In genomic region chr12:100299322-100299726, GRCm38 (mm10) we compare ENCODE assay signal across 10 mouse cellular contexts.
A peak's percentile ranks its signal among the peaks of the same experiment; 100 is the strongest.
DNase-seq lines count a peak whose midpoint lies in the region; ATAC-seq and TF ChIP-seq lines count a peak whose summit lies in the region.
"Had no signal": no experiment of that assay in that cellular context is flagged by ENCODE, and none has a peak within 500 bp of the region (broad histone marks: within the 10 kb centered on the region; RNA-seq: fewer than 3 reads in every experiment).

No protein-coding gene starts in this region.

- peak; percentile 62 for DNase-seq in lung, embryonic 14.5 days
- DNase-seq in lung, adult 2 months, result no peak
- peak; percentile 69 for DNase-seq in kidney, adult 11 months
- peak; percentile 71 for DNase-seq in lung, postnatal 10 days
- DNase-seq in urinary bladder, adult 2 months (ENCODE audit: low spot score), result no peak
- no peak for DNase-seq in cerebellum, adult 9-10 months
- DNase-seq: left cerebral cortex, postnatal 4 days; right cerebral cortex, postnatal 14 days had no signal

- no peak overlapping the region for H3K9ac ChIP-seq in lung, embryonic 14.5 days
- no peak overlapping the region for H3K9ac ChIP-seq in heart, embryonic 15.5 days

- H3K4me2 ChIP-seq in lung, embryonic 14.5 days, result no peak overlapping the region
- no peak overlapping the region for H3K4me2 ChIP-seq in heart, embryonic 15.5 days

- no peak for TF ChIP-seq POLR2A in lung, adult 2 months (IDR thresholded peaks at IDR 0.05; ENCODE audit: borderline replicate concordance, extremely low read depth, low read depth, low read length)

- no peak for TF ChIP-seq CTCF in lung, embryonic 14.5 days (IDR thresholded peaks at IDR 0.05; ENCODE audit: low read depth)
- TF ChIP-seq CTCF in lung, adult 2 months (IDR thresholded peaks at IDR 0.05; ENCODE audit: insufficient read depth, low read length), result no peak

- 57% methylated on average over 8 of the region's 8 CpGs for WGBS in lung, embryonic 14.5 days
- 42% methylated on average over 8 of the region's 8 CpGs for WGBS in lung, adult 2 months
- WGBS in heart, embryonic 15.5 days, result 45% methylated on average over 8 of the region's 8 CpGs

- no peaks in the 10 kb centered on the region for H3K27me3 ChIP-seq in lung, embryonic 14.5 days (ENCODE audit: insufficient read depth, low read length)
- no peaks in the 10 kb centered on the region for H3K27me3 ChIP-seq in heart, embryonic 15.5 days

- no peaks in the 10 kb centered on the region for H3K9me3 ChIP-seq in lung, embryonic 14.5 days (ENCODE audit: low read depth, low read length)
- no peaks in the 10 kb centered on the region for H3K9me3 ChIP-seq in heart, embryonic 15.5 days (replicated peaks)

- no peak overlapping the region for H3K4me3 ChIP-seq in lung, embryonic 14.5 days (ENCODE audit: low read depth, low read length)
- H3K4me3 ChIP-seq in lung, adult 2 months (replicated peaks; ENCODE audit: extremely low read depth, low read depth, low read length), result no peak overlapping the region
- H3K4me3 ChIP-seq in heart, embryonic 15.5 days, result no peak overlapping the region

- ATAC-seq in lung, embryonic 14.5 days (ENCODE audit: insufficient read depth), result peak; percentile 70
- ATAC-seq in heart, embryonic 15.5 days (replicated peaks; ENCODE audit: insufficient number of reproducible peaks, insufficient read depth, low FRiP score, low read depth), result peak; percentile 62
- ATAC-seq in frontal cortex, adult (ENCODE audit: low TSS enrichment), result no peak

- H3K27ac ChIP-seq in lung, embryonic 14.5 days (ENCODE audit: low read depth), result peak overlapping the region; percentile 63
- H3K27ac ChIP-seq in heart, embryonic 15.5 days, result peak overlapping the region; percentile 68

- H3K4me1 ChIP-seq in lung, embryonic 14.5 days (ENCODE audit: insufficient read depth), result no peaks in the 10 kb centered on the region; the same call in 1 of the 2 replicates
- no peaks in the 10 kb centered on the region for H3K4me1 ChIP-seq in lung, adult 2 months (ENCODE audit: control insufficient read depth, insufficient read depth, low read length)
- peaks cover 14% of the 10 kb centered on the region for H3K4me1 ChIP-seq in heart, embryonic 15.5 days (replicated peaks)

- peaks cover 16% of the 10 kb centered on the region; the same call in 1 of the 2 replicates for H3K36me3 ChIP-seq in lung, embryonic 14.5 days (ENCODE audit: insufficient read depth)
- peaks cover 5% of the 10 kb centered on the region; the same call in 1 of the 2 replicates for H3K36me3 ChIP-seq in heart, embryonic 15.5 days

Comparison
In these comparisons a context has a peak if more than half of its experiments do, and no peak if none do; other contexts are left out.
1. DNase-seq: peak in lung, embryonic 14.5 days (single experiment), kidney, adult 11 months (single experiment) and lung, postnatal 10 days (single experiment); none in lung, adult 2 months (single experiment), urinary bladder, adult 2 months (single experiment) and cerebellum, adult 9-10 months (single experiment).